In genomic region chr19:43385451-43385850, GRCm38 (mm10) we compare ENCODE assay signal across 9 mouse cellular contexts. TPM values are rescaled to one million over a fixed set of nuclear protein-coding genes. Genes with fewer than 3 reads are reported as not detected.
DNase-seq lines count a peak whose midpoint lies in the region; ATAC-seq and TF ChIP-seq lines count a peak whose summit lies in the region.
"Had no signal": no experiment of that assay in that cellular context is flagged by ENCODE, and none has a peak within 500 bp of the region (broad histone marks: within the 10 kb centered on the region; RNA-seq: fewer than 3 reads in every experiment).

No protein-coding gene starts in this region.

- no peak for TF ChIP-seq CTCF in lung, embryonic 14.5 days (IDR thresholded peaks at IDR 0.05; ENCODE audit: low read depth)
- TF ChIP-seq CTCF in small intestine, adult 2 months (IDR thresholded peaks at IDR 0.05; ENCODE audit: extremely low read depth, insufficient read length, insufficient replicate concordance, low read depth, low read length): no peak

- peaks cover 51% of the 10 kb centered on the region for H3K27me3 ChIP-seq in lung, embryonic 14.5 days (ENCODE audit: insufficient read depth, low read length)
- H3K27me3 ChIP-seq in forebrain, embryonic 14.5 days (replicated peaks; ENCODE audit: control insufficient read depth, insufficient read depth, low read length): peaks cover 59% of the 10 kb centered on the region
- H3K27me3 ChIP-seq in limb, embryonic 12.5 days: peaks cover 49% of the 10 kb centered on the region
- H3K27me3 ChIP-seq in small intestine, adult 2 months (ENCODE audit: control insufficient read depth, insufficient read depth, low read length): peaks cover 22% of the 10 kb centered on the region

- H3K27ac ChIP-seq in lung, embryonic 14.5 days (ENCODE audit: low read depth): no peak overlapping the region
- H3K27ac ChIP-seq in forebrain, embryonic 14.5 days (ENCODE audit: low read depth, low read length): no peak overlapping the region
- H3K27ac ChIP-seq in limb, embryonic 12.5 days: peak overlapping the region; percentile 86
- H3K27ac ChIP-seq in small intestine, adult 2 months (ENCODE audit: insufficient read depth, low read depth, low read length): 0 out of 2 replicates have a peak overlapping the region, but pooled peaks have one; percentile 34

- H3K4me2 ChIP-seq in lung, embryonic 14.5 days: peak overlapping the region; percentile 67
- peak overlapping the region; percentile 49 for H3K4me2 ChIP-seq in forebrain, embryonic 14.5 days (ENCODE audit: low read length)
- H3K4me2 ChIP-seq in limb, embryonic 12.5 days: peak overlapping the region; percentile 78

- no peak for ATAC-seq in lung, embryonic 14.5 days (ENCODE audit: insufficient read depth)
- no peak for ATAC-seq in forebrain, embryonic 14.5 days
- no peak for ATAC-seq in limb, embryonic 12.5 days (ENCODE audit: insufficient number of reproducible peaks, insufficient read depth, low FRiP score, low TSS enrichment, low read depth)

- WGBS in lung, embryonic 14.5 days: 5% methylated on average over 13 of the region's 13 CpGs
- WGBS in forebrain, embryonic 14.5 days: 2% methylated on average over 13 of the region's 13 CpGs
- 3% methylated on average over 13 of the region's 13 CpGs for WGBS in limb, embryonic 12.5 days
- WGBS in small intestine, adult 2 months: 5% methylated on average over 13 of the region's 13 CpGs

- TF ChIP-seq POLR2A in small intestine, adult 2 months (IDR thresholded peaks at IDR 0.05; ENCODE audit: low read depth, low read length): no peak

- H3K4me1 ChIP-seq in lung, embryonic 14.5 days (ENCODE audit: insufficient read depth): 0 out of 2 replicates have a peak, but pooled peaks cover 3% of the 10 kb centered on the region
- peaks cover 7% of the 10 kb centered on the region; the same call in 1 of the 2 replicates for H3K4me1 ChIP-seq in forebrain, embryonic 14.5 days (ENCODE audit: control insufficient read depth, insufficient read depth, low read length)
- H3K4me1 ChIP-seq in limb, embryonic 12.5 days (replicated peaks): peaks cover 30% of the 10 kb centered on the region
- no peaks in the 10 kb centered on the region for H3K4me1 ChIP-seq in small intestine, adult 2 months (ENCODE audit: control insufficient read depth, insufficient read depth, insufficient read length, low read length)

- H3K36me3 ChIP-seq in lung, embryonic 14.5 days (ENCODE audit: insufficient read depth): no peaks in the 10 kb centered on the region
- no peaks in the 10 kb centered on the region for H3K36me3 ChIP-seq in forebrain, embryonic 14.5 days (ENCODE audit: control insufficient read depth, insufficient read depth, low read length)
- H3K36me3 ChIP-seq in limb, embryonic 12.5 days: no peaks in the 10 kb centered on the region
- H3K36me3 ChIP-seq in small intestine, adult 2 months (ENCODE audit: control insufficient read depth, insufficient read depth, low read length): no peaks in the 10 kb centered on the region

- no peaks in the 10 kb centered on the region for H3K9me3 ChIP-seq in lung, embryonic 14.5 days (ENCODE audit: low read depth, low read length)
- H3K9me3 ChIP-seq in forebrain, embryonic 14.5 days (replicated peaks; ENCODE audit: control insufficient read depth, low read length): no peaks in the 10 kb centered on the region
- H3K9me3 ChIP-seq in limb, embryonic 12.5 days: no peaks in the 10 kb centered on the region

- peak overlapping the region; percentile 48 for H3K4me3 ChIP-seq in lung, embryonic 14.5 days (ENCODE audit: low read depth, low read length)
- peak overlapping the region; percentile 18; the same call in 1 of the 2 replicates for H3K4me3 ChIP-seq in forebrain, embryonic 14.5 days (ENCODE audit: low read depth, low read length)
- H3K4me3 ChIP-seq in limb, embryonic 12.5 days (replicated peaks): peak overlapping the region; percentile 50
- H3K4me3 ChIP-seq in small intestine, adult 2 months (ENCODE audit: low read depth, low read length): peak overlapping the region; percentile 59

- peak overlapping the region; percentile 54 for H3K9ac ChIP-seq in lung, embryonic 14.5 days
- no peak overlapping the region for H3K9ac ChIP-seq in forebrain, embryonic 14.5 days (ENCODE audit: low read length)
- peak overlapping the region; percentile 61 for H3K9ac ChIP-seq in limb, embryonic 12.5 days (replicated peaks)

- peak; percentile 49 for DNase-seq in lung, embryonic 14.5 days
- no peak for DNase-seq in lung, postnatal 14 days
- DNase-seq in forebrain, embryonic 14.5 days (ENCODE audit: low spot score): no peak
- no peak for DNase-seq in cerebellum, adult 9-11 months
- DNase-seq in adrenal gland, postnatal 10 days: no peak
- no peak for DNase-seq in adrenal gland, postnatal 36 days
- DNase-seq: cerebellum, adult 11-12 months had no signal

RNA-seq across cellular contexts. Expression of gene Hpse2, which starts 2.7 kb away (rescaled TPM):
- polyA plus RNA-seq in lung, embryonic 14.5 days (2014; fragmentation: Nextera tagmentation; extraction: Ambion mirVana): 9.5 and 11.4 TPM in 2 replicates
- polyA plus RNA-seq in forebrain, embryonic 14.5 days (2014; fragmentation: Nextera tagmentation; extraction: Ambion mirVana): 0.04 TPM in 1 of 2 replicates, not detected in the other
- 10.1 and 10.4 TPM in 2 replicates for polyA plus RNA-seq in limb, embryonic 12.5 days (2016; fragmentation: Nextera tagmentation; extraction: Ambion mirVana)
- polyA plus RNA-seq in small intestine, adult 2 months (2012; rRNA removed): 0.48 and 1.1 TPM in 2 replicates
- not detected for total RNA-seq in adrenal gland, postnatal 10 days (2021)
- not detected for total RNA-seq in adrenal gland, postnatal 36 days (2021)

RNA-seq across cellular contexts. Expression of gene Cnnm1, which starts 54.8 kb away (rescaled TPM):
- polyA plus RNA-seq in lung, embryonic 14.5 days (2014; fragmentation: Nextera tagmentation; extraction: Ambion mirVana): 0.05 TPM in 1 of 2 replicates, not detected in the other
- 0.62 and 1.4 TPM in 2 replicates for polyA plus RNA-seq in forebrain, embryonic 14.5 days (2014; fragmentation: Nextera tagmentation; extraction: Ambion mirVana)
- polyA plus RNA-seq in limb, embryonic 12.5 days (2016; fragmentation: Nextera tagmentation; extraction: Ambion mirVana): 0.36 and 0.43 TPM in 2 replicates
- polyA plus RNA-seq in small intestine, adult 2 months (2012; rRNA removed): 0.55 and 0.69 TPM in 2 replicates
- under 1 TPM; 0.21 to 0.42 TPM for total RNA-seq in adrenal gland, postnatal 10 days (2021)
- total RNA-seq in adrenal gland, postnatal 36 days (2021): under 1 TPM; 0.10 to 0.16 TPM

Comparison
In these comparisons a context has a peak if more than half of its experiments do, and no peak if none do; other contexts are left out.
1. H3K27ac ChIP-seq: peak in limb, embryonic 12.5 days (single experiment) and small intestine, adult 2 months (single experiment); none in lung, embryonic 14.5 days (single experiment) and forebrain, embryonic 14.5 days (single experiment).
2. Peak in every context shown above with its lines, with median percentiles within 50 percentile points of each other: H3K4me2 ChIP-seq and H3K4me3 ChIP-seq.